In genomic region chr10:59056294-59056693, GRCm38 (mm10) we compare ENCODE assay signal across 19 mouse cellular contexts.
A peak's percentile ranks its signal among the peaks of the same experiment; 100 is the strongest.
DNase-seq lines count a peak whose midpoint lies in the region; ATAC-seq lines count a peak whose summit lies in the region.
"Had no signal": no experiment of that assay in that cellular context is flagged by ENCODE, and none has a peak within 500 bp of the region (broad histone marks: within the 10 kb centered on the region; RNA-seq: fewer than 3 reads in every experiment).

No protein-coding gene starts in this region.

- H3K4me2 ChIP-seq in forebrain, embryonic 14.5 days (ENCODE audit: low read length), result no peak overlapping the region
- H3K4me2 ChIP-seq in hindbrain, embryonic 13.5 days, result no peak overlapping the region
- no peak overlapping the region for H3K4me2 ChIP-seq in hindbrain, embryonic 11.5 days (replicated peaks; ENCODE audit: low read depth, low read length)
- H3K4me2 ChIP-seq in midbrain, embryonic 15.5 days, result no peak overlapping the region
- no peak overlapping the region for H3K4me2 ChIP-seq in midbrain, embryonic 11.5 days
- H3K4me2 ChIP-seq: forebrain, embryonic 15.5 days had no signal

- DNase-seq in forebrain, embryonic 14.5 days (ENCODE audit: low spot score), result peak; percentile 10
- DNase-seq in forebrain, embryonic 10.5 days (ENCODE audit: extremely low spot score, low spot score), result no peak
- no peak for DNase-seq in hindbrain, embryonic 11.5 days (ENCODE audit: low spot score)
- DNase-seq in midbrain, embryonic 11.5 days (ENCODE audit: low spot score, missing footprints), result no peak
- no peak for DNase-seq in heart, adult 8-10 months (ENCODE audit: low spot score)
- DNase-seq: adrenal gland, adult 8-10 months; adrenal gland, postnatal 36 days; B cell, adult 2 months; cerebellum, adult 2 months; cerebellum, postnatal 10 days; gastrocnemius, postnatal 14 days; heart, postnatal 14 days had no signal

- H3K4me3 ChIP-seq in forebrain, embryonic 14.5 days (ENCODE audit: low read depth, low read length), result no peak overlapping the region
- no peak overlapping the region for H3K4me3 ChIP-seq in forebrain, embryonic 10.5 days
- no peak overlapping the region for H3K4me3 ChIP-seq in hindbrain, embryonic 13.5 days
- H3K4me3 ChIP-seq in hindbrain, embryonic 11.5 days (ENCODE audit: low read depth, low read length), result no peak overlapping the region
- H3K4me3 ChIP-seq in midbrain, embryonic 15.5 days, result no peak overlapping the region
- no peak overlapping the region for H3K4me3 ChIP-seq in midbrain, embryonic 11.5 days (ENCODE audit: low read depth, low read length)
- H3K4me3 ChIP-seq: embryonic facial prominence, embryonic 10.5 days; forebrain, embryonic 15.5 days; heart, embryonic 10.5 days had no signal

- no peaks in the 10 kb centered on the region for H3K9me3 ChIP-seq in forebrain, embryonic 14.5 days (replicated peaks; ENCODE audit: control insufficient read depth, low read length)
- H3K9me3 ChIP-seq in forebrain, embryonic 10.5 days, result no peaks in the 10 kb centered on the region
- H3K9me3 ChIP-seq in hindbrain, embryonic 13.5 days, result no peaks in the 10 kb centered on the region
- no peaks in the 10 kb centered on the region for H3K9me3 ChIP-seq in hindbrain, embryonic 11.5 days (ENCODE audit: control insufficient read depth, low read length)
- H3K9me3 ChIP-seq in midbrain, embryonic 15.5 days, result no peaks in the 10 kb centered on the region
- no peaks in the 10 kb centered on the region for H3K9me3 ChIP-seq in midbrain, embryonic 11.5 days (ENCODE audit: control insufficient read depth, low read length)
- H3K9me3 ChIP-seq: embryonic facial prominence, embryonic 10.5 days; forebrain, embryonic 15.5 days; G1E; heart, embryonic 10.5 days had no signal

- H3K27me3 ChIP-seq in forebrain, embryonic 14.5 days (replicated peaks; ENCODE audit: control insufficient read depth, insufficient read depth, low read length), result no peaks in the 10 kb centered on the region
- H3K27me3 ChIP-seq in forebrain, embryonic 10.5 days (ENCODE audit: poor library complexity, severe bottlenecking), result no peaks in the 10 kb centered on the region
- H3K27me3 ChIP-seq in hindbrain, embryonic 13.5 days, result no peaks in the 10 kb centered on the region
- H3K27me3 ChIP-seq in hindbrain, embryonic 11.5 days (ENCODE audit: control insufficient read depth, insufficient read depth, low read length), result no peaks in the 10 kb centered on the region
- H3K27me3 ChIP-seq in midbrain, embryonic 15.5 days (replicated peaks), result no peaks in the 10 kb centered on the region
- H3K27me3 ChIP-seq in midbrain, embryonic 11.5 days (ENCODE audit: control insufficient read depth, insufficient read depth, low read length), result no peaks in the 10 kb centered on the region
- H3K27me3 ChIP-seq: forebrain, embryonic 15.5 days had no signal

- no peaks in the 10 kb centered on the region for H3K4me1 ChIP-seq in forebrain, embryonic 14.5 days (ENCODE audit: control insufficient read depth, insufficient read depth, low read length)
- no peaks in the 10 kb centered on the region for H3K4me1 ChIP-seq in forebrain, embryonic 10.5 days
- H3K4me1 ChIP-seq in hindbrain, embryonic 13.5 days (replicated peaks), result peaks cover 5% of the 10 kb centered on the region; the same call in 1 of the 2 replicates
- no peaks in the 10 kb centered on the region for H3K4me1 ChIP-seq in hindbrain, embryonic 11.5 days (replicated peaks; ENCODE audit: control insufficient read depth, insufficient read depth, low read length)
- 0 out of 2 replicates have a peak, but pooled peaks cover 4% of the 10 kb centered on the region for H3K4me1 ChIP-seq in midbrain, embryonic 15.5 days
- no peaks in the 10 kb centered on the region for H3K4me1 ChIP-seq in midbrain, embryonic 11.5 days (ENCODE audit: control insufficient read depth, insufficient read depth, low read length)
- H3K4me1 ChIP-seq: embryonic facial prominence, embryonic 10.5 days had no signal

- ATAC-seq in forebrain, embryonic 14.5 days, result 0 out of 2 replicates have a peak, but pooled peaks have one; percentile 42
- no peak for ATAC-seq in hindbrain, embryonic 13.5 days (ENCODE audit: low FRiP score)
- no peak for ATAC-seq in hindbrain, embryonic 11.5 days (ENCODE audit: low FRiP score)
- ATAC-seq in midbrain, embryonic 15.5 days (replicated peaks), result no peak
- no peak for ATAC-seq in midbrain, embryonic 11.5 days (ENCODE audit: low FRiP score)
- ATAC-seq: CD4-positive, CD25-positive, alpha-beta regulatory T cell, adult 4 months; forebrain, embryonic 15.5 days had no signal

- H3K36me3 ChIP-seq in forebrain, embryonic 14.5 days (ENCODE audit: control insufficient read depth, insufficient read depth, low read length), result no peaks in the 10 kb centered on the region
- H3K36me3 ChIP-seq in forebrain, embryonic 10.5 days (replicated peaks), result no peaks in the 10 kb centered on the region
- H3K36me3 ChIP-seq in hindbrain, embryonic 13.5 days, result no peaks in the 10 kb centered on the region
- no peaks in the 10 kb centered on the region for H3K36me3 ChIP-seq in hindbrain, embryonic 11.5 days (ENCODE audit: control insufficient read depth, insufficient read depth, low read length)
- no peaks in the 10 kb centered on the region for H3K36me3 ChIP-seq in midbrain, embryonic 15.5 days (replicated peaks)
- H3K36me3 ChIP-seq in midbrain, embryonic 11.5 days (ENCODE audit: control insufficient read depth, insufficient read depth, low read length), result no peaks in the 10 kb centered on the region
- H3K36me3 ChIP-seq: embryonic facial prominence, embryonic 10.5 days; forebrain, embryonic 15.5 days; G1E; heart, embryonic 10.5 days had no signal

- WGBS in forebrain, embryonic 14.5 days, result 64% methylated on average over 6 of the region's 6 CpGs
- 68% methylated on average over 6 of the region's 6 CpGs for WGBS in forebrain, embryonic 10.5 days
- WGBS in hindbrain, embryonic 13.5 days, result 27% methylated on average over 6 of the region's 6 CpGs
- 41% methylated on average over 6 of the region's 6 CpGs for whole genome bisulfite sequencing in hindbrain, embryonic 11.5 days
- WGBS in midbrain, embryonic 15.5 days, result 37% methylated on average over 6 of the region's 6 CpGs
- WGBS in midbrain, embryonic 11.5 days, result 56% methylated on average over 6 of the region's 6 CpGs

- no peak overlapping the region for H3K27ac ChIP-seq in forebrain, embryonic 14.5 days (ENCODE audit: low read depth, low read length)
- no peak overlapping the region for H3K27ac ChIP-seq in forebrain, embryonic 10.5 days
- peak overlapping the region; percentile 42; the same call in 1 of the 2 replicates for H3K27ac ChIP-seq in hindbrain, embryonic 13.5 days
- no peak overlapping the region for H3K27ac ChIP-seq in hindbrain, embryonic 11.5 days (ENCODE audit: low read depth, low read length)
- 0 out of 2 replicates have a peak overlapping the region, but pooled peaks have one; percentile 15 for H3K27ac ChIP-seq in midbrain, embryonic 15.5 days
- H3K27ac ChIP-seq in midbrain, embryonic 11.5 days (ENCODE audit: low read depth, low read length), result no peak overlapping the region
- H3K27ac ChIP-seq: embryonic facial prominence, embryonic 10.5 days; forebrain, embryonic 15.5 days; heart, embryonic 10.5 days had no signal

- no peak overlapping the region for H3K9ac ChIP-seq in forebrain, embryonic 14.5 days (ENCODE audit: low read length)
- 0 out of 2 replicates have a peak overlapping the region, but pooled peaks have one; percentile 19 for H3K9ac ChIP-seq in hindbrain, embryonic 13.5 days
- no peak overlapping the region for H3K9ac ChIP-seq in hindbrain, embryonic 11.5 days (ENCODE audit: low read depth, low read length)
- no peak overlapping the region for H3K9ac ChIP-seq in midbrain, embryonic 15.5 days
- no peak overlapping the region for H3K9ac ChIP-seq in midbrain, embryonic 11.5 days (ENCODE audit: low read length)
- H3K9ac ChIP-seq: forebrain, embryonic 15.5 days had no signal

Comparison
In these comparisons a context has a peak if more than half of its experiments do, and no peak if none do; other contexts are left out.
1. H3K27ac ChIP-seq: peak in hindbrain, embryonic 13.5 days (single experiment) and midbrain, embryonic 15.5 days (single experiment); none in forebrain, embryonic 14.5 days (single experiment), forebrain, embryonic 10.5 days (single experiment), hindbrain, embryonic 11.5 days (single experiment) and midbrain, embryonic 11.5 days (single experiment).